Mouse (Mus musculus): Measurements from ENCODE around the gene Rpf2. TPM values are rescaled to one million over a fixed set of nuclear protein-coding genes. Genes with fewer than 3 reads are reported as not detected.

The Rpf2 gene
- polyA plus RNA-seq, 1 experiment: 141 TPM

- no peaks in the 10 kb centered on the region for H3K4me1 ChIP-seq (ENCODE audit: control insufficient read depth, insufficient read depth, low read length)
- H3K9ac ChIP-seq (ENCODE audit: low read depth, poor library complexity, severe bottlenecking): peak overlapping the region; percentile 90; the same call in 1 of the 2 replicates
- no peaks in the 10 kb centered on the region for H3K27me3 ChIP-seq (ENCODE audit: control insufficient read depth, insufficient read depth, low read length, poor library complexity, severe bottlenecking)
- TF ChIP-seq EP300 (IDR thresholded peaks at IDR 0.05; ENCODE audit: insufficient read depth, low read depth, low read length): no peak
- TF ChIP-seq POLR2A (IDR thresholded peaks at IDR 0.05; ENCODE audit: insufficient read depth, low read length): no peak
- TF ChIP-seq CTCF (IDR thresholded peaks at IDR 0.05; ENCODE audit: low read depth, low read length): no peak
- H3K36me3 ChIP-seq (ENCODE audit: control insufficient read depth, insufficient read depth, low read length, poor library complexity, severe bottlenecking): peaks cover 29% of the 10 kb centered on the region
- no peaks in the 10 kb centered on the region for H3K9me3 ChIP-seq (replicated peaks; ENCODE audit: control insufficient read depth, insufficient read depth, low read length, poor library complexity, severe bottlenecking)
- peak overlapping the region; percentile 98 for H3K4me3 ChIP-seq (ENCODE audit: low read depth, low read length)
- no peak overlapping the region for H3K27ac ChIP-seq (ENCODE audit: insufficient read depth, low read length)
These were observed 405 bp upstream of the Rpf2 start for GRCm38 (mm10) chr10:40247166-40247716.

DNA sequence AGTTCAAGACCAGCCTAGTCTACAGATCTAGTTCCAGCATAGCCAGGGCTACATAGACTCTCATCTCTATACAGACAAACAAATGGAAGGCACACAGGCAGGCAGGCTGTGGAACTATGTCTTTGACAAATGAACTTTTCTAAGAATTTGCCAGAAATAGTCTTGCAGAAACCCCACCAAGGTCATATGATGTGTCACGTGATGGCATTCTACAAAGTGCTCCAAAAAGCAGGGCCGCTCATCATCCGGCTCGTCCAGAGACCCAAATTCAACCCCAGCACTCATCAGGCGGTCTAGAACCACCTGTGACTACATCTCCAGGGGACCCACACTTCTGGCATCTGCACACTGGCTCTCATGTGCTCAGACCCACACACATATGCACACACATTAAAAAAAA is 9.0 kb downstream of the Rpf2 start:
- TF ChIP-seq POLR2A (IDR thresholded peaks at IDR 0.05; ENCODE audit: insufficient read depth, low read length): no peak
- no peaks in the 10 kb centered on the region for H3K27me3 ChIP-seq (ENCODE audit: control insufficient read depth, insufficient read depth, low read length, poor library complexity, severe bottlenecking)
- H3K36me3 ChIP-seq (ENCODE audit: control insufficient read depth, insufficient read depth, low read length, poor library complexity, severe bottlenecking): peaks cover 32% of the 10 kb centered on the region
- no peaks in the 10 kb centered on the region for H3K4me1 ChIP-seq (ENCODE audit: control insufficient read depth, insufficient read depth, low read length)
- H3K27ac ChIP-seq (ENCODE audit: insufficient read depth, low read length): no peak overlapping the region
- H3K4me3 ChIP-seq (ENCODE audit: low read depth, low read length): no peak overlapping the region
- no peaks in the 10 kb centered on the region for H3K9me3 ChIP-seq (replicated peaks; ENCODE audit: control insufficient read depth, insufficient read depth, low read length, poor library complexity, severe bottlenecking)
- no peak overlapping the region for H3K9ac ChIP-seq (ENCODE audit: low read depth, poor library complexity, severe bottlenecking)

- Histone ChIP-seq H3K27me3 (ENCODE audit: control insufficient read depth, insufficient read depth, low read length, poor library complexity, severe bottlenecking) (no peaks in the 10 kb centered on the region), H3K4me1 (ENCODE audit: control insufficient read depth, insufficient read depth, low read length) (no peaks in the 10 kb centered on the region), H3K4me3 (ENCODE audit: low read depth, low read length) (no peak overlapping the region), H3K9me3 (replicated peaks; ENCODE audit: control insufficient read depth, insufficient read depth, low read length, poor library complexity, severe bottlenecking) (no peaks in the 10 kb centered on the region), H3K27ac (ENCODE audit: insufficient read depth, low read length) (no peak overlapping the region), H3K36me3 (ENCODE audit: control insufficient read depth, insufficient read depth, low read length, poor library complexity, severe bottlenecking) (peaks cover 25% of the 10 kb centered on the region), H3K9ac (ENCODE audit: low read depth, poor library complexity, severe bottlenecking) (no peak overlapping the region)
- TF ChIP-seq CTCF (IDR thresholded peaks at IDR 0.05; ENCODE audit: low read depth, low read length): no peak
- TF ChIP-seq POLR2A (IDR thresholded peaks at IDR 0.05; ENCODE audit: insufficient read depth, low read length): no peak
These were observed 13.6 kb downstream of the Rpf2 start for GRCm38 (mm10) chr10:40233241-40233640.

- TF ChIP-seq EP300 (IDR thresholded peaks at IDR 0.05; ENCODE audit: insufficient read depth, low read depth, low read length) (no peak), POLR2A (IDR thresholded peaks at IDR 0.05; ENCODE audit: insufficient read depth, low read length) (no peak), CTCF (IDR thresholded peaks at IDR 0.05; ENCODE audit: low read depth, low read length) (no peak)
- Histone ChIP-seq H3K36me3 (ENCODE audit: control insufficient read depth, insufficient read depth, low read length, poor library complexity, severe bottlenecking) (peaks cover 31% of the 10 kb centered on the region), H3K27ac (ENCODE audit: insufficient read depth, low read length) (no peak overlapping the region), H3K9ac (ENCODE audit: low read depth, poor library complexity, severe bottlenecking) (no peak overlapping the region), H3K4me1 (ENCODE audit: control insufficient read depth, insufficient read depth, low read length) (no peaks in the 10 kb centered on the region), H3K4me3 (ENCODE audit: low read depth, low read length) (no peak overlapping the region), H3K27me3 (ENCODE audit: control insufficient read depth, insufficient read depth, low read length, poor library complexity, severe bottlenecking) (no peaks in the 10 kb centered on the region), H3K9me3 (replicated peaks; ENCODE audit: control insufficient read depth, insufficient read depth, low read length, poor library complexity, severe bottlenecking) (no peaks in the 10 kb centered on the region)
These were observed 14.4 kb downstream of the Rpf2 start for GRCm38 (mm10) chr10:40232442-40232841.

GRCm38 (mm10) chr10:40229725-40230124 is 17.1 kb downstream of the Rpf2 start:
- Histone ChIP-seq H3K4me1 (ENCODE audit: control insufficient read depth, insufficient read depth, low read length) (no peaks in the 10 kb centered on the region), H3K9ac (ENCODE audit: low read depth, poor library complexity, severe bottlenecking) (no peak overlapping the region), H3K9me3 (replicated peaks; ENCODE audit: control insufficient read depth, insufficient read depth, low read length, poor library complexity, severe bottlenecking) (no peaks in the 10 kb centered on the region), H3K4me3 (ENCODE audit: low read depth, low read length) (no peak overlapping the region), H3K36me3 (ENCODE audit: control insufficient read depth, insufficient read depth, low read length, poor library complexity, severe bottlenecking) (peaks cover 51% of the 10 kb centered on the region), H3K27ac (ENCODE audit: insufficient read depth, low read length) (no peak overlapping the region), H3K27me3 (ENCODE audit: control insufficient read depth, insufficient read depth, low read length, poor library complexity, severe bottlenecking) (no peaks in the 10 kb centered on the region)
- TF ChIP-seq POLR2A (IDR thresholded peaks at IDR 0.05; ENCODE audit: insufficient read depth, low read length): no peak
- no peak for TF ChIP-seq EP300 (IDR thresholded peaks at IDR 0.05; ENCODE audit: insufficient read depth, low read depth, low read length)
- no peak for TF ChIP-seq CTCF (IDR thresholded peaks at IDR 0.05; ENCODE audit: low read depth, low read length)

DNA sequence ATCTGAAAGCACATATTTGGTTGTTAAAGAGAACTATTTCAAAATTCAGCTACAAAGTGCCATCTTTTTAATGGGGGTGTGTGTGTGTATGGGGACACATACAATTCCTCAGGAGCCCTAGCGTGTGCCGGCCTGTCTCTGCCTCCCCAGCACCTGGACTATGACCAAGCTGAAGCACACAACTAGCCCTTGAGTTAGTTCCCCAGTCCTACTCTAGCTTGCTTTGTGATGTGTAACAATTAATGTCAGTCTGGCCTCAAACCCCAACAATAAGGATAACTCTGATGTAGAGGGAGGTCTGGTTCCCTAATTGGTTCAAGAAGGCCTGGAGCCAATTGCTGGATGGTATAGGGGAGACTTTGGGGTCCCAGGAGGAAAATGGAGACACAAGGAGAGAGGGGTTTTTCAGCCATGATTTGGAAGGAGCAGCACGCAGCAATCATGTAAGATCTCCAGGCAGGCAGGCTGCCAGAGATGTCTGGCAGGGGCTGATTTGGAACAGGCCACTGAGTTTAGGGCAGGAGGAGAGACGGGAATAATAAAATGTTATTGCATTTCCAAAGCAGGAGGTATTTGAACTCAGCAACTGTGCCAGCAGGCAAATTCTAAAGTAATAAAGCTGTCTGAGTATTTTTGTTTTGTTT is 19.1 kb downstream of the Rpf2 start:
- Histone ChIP-seq H3K9ac (ENCODE audit: low read depth, poor library complexity, severe bottlenecking) (no peak overlapping the region), H3K4me1 (ENCODE audit: control insufficient read depth, insufficient read depth, low read length) (no peaks in the 10 kb centered on the region), H3K27ac (ENCODE audit: insufficient read depth, low read length) (no peak overlapping the region), H3K27me3 (ENCODE audit: control insufficient read depth, insufficient read depth, low read length, poor library complexity, severe bottlenecking) (no peaks in the 10 kb centered on the region), H3K9me3 (replicated peaks; ENCODE audit: control insufficient read depth, insufficient read depth, low read length, poor library complexity, severe bottlenecking) (peaks cover 2% of the 10 kb centered on the region), H3K36me3 (ENCODE audit: control insufficient read depth, insufficient read depth, low read length, poor library complexity, severe bottlenecking) (peaks cover 57% of the 10 kb centered on the region), H3K4me3 (ENCODE audit: low read depth, low read length) (no peak overlapping the region)
- TF ChIP-seq EP300 (IDR thresholded peaks at IDR 0.05; ENCODE audit: insufficient read depth, low read depth, low read length) (no peak), CTCF (IDR thresholded peaks at IDR 0.05; ENCODE audit: low read depth, low read length) (no peak), POLR2A (IDR thresholded peaks at IDR 0.05; ENCODE audit: insufficient read depth, low read length) (no peak)
